Mouse (Mus musculus): Measurements from ENCODE around the gene Asnsd1. TPM values are rescaled to one million over a fixed set of nuclear protein-coding genes. Genes with fewer than 3 reads are reported as not detected.

Gene Asnsd1
- polyA plus RNA-seq (2017; shearing (Covaris generic)), result 59.8 TPM

GRCm38 (mm10) chr1:53352327-53353261, at the start of gene Asnsd1, which contains the start of the genes Asdurf and Gm28551:
TSS of gene Asnsd1 (minus strand) at chr1:53352752.
TSS of gene Asdurf (minus strand) at chr1:53352619.
TSS of gene Gm28551 (minus strand) at chr1:53352667.

GRCm38 (mm10) chr1:53312989-53313967, 39.3 kb downstream of the Asnsd1 start, which contains the start of gene Osgepl1:
TSS of gene Osgepl1 (plus strand) at chr1:53313624.

GRCm38 (mm10) chr1:53296581-53297383, 55.8 kb downstream of the Asnsd1 start, which contains the start of the genes Pms1, Ormdl1 and Gm28778:
TSS of gene Pms1 (minus strand) at chr1:53297018.
TSS of gene Ormdl1 (plus strand) at chr1:53297095.
TSS of gene Gm28778 (plus strand) at chr1:53297111.

Other genes with a start within 250 kb of the Asnsd1 start
- gene 1700019A02Rik, start 165.1 kb downstream of the Asnsd1 start, polyA plus RNA-seq (2017; shearing (Covaris generic)), result not detected
- 30.1 TPM for gene Pms1, start 55.7 kb downstream of the Asnsd1 start, polyA plus RNA-seq (2017; shearing (Covaris generic))
- 87.6 TPM for gene Ormdl1, start 55.7 kb downstream of the Asnsd1 start, polyA plus RNA-seq (2017; shearing (Covaris generic))
- not detected for gene Gm28778, start 55.6 kb downstream of the Asnsd1 start, polyA plus RNA-seq (2017; shearing (Covaris generic))
- gene Osgepl1, start 39.1 kb downstream of the Asnsd1 start, polyA plus RNA-seq (2017; shearing (Covaris generic)), result 18.1 TPM
- not detected for gene Asdurf, start 133 bp downstream of the Asnsd1 start, polyA plus RNA-seq (2017; shearing (Covaris generic))
- 0.17 TPM for gene Gm28551, start 85 bp downstream of the Asnsd1 start, polyA plus RNA-seq (2017; shearing (Covaris generic))

Data from activated CD4-positive, CD25-positive, alpha-beta regulatory T cell, adult 9 weeks (primary cell).